Mouse (Mus musculus) kidney, adult 2 months (tissue): ENCODE measurements around the gene Vmn1r18.
"Not testable (repeated sequence)": the region's sequence is repeated elsewhere in the genome, so short reads cannot be mapped to it uniquely, and the experiment has no call there.

Experiments used
- CTCF ChIP-seq: fragments of 200-500 bp; conservative IDR thresholded peaks from 2 replicates; pipeline ENCODE4 v1.5.1; 2011; ENCODE audit warnings: low read depth, mild to moderate bottlenecking, control low read depth, low read length, moderate library complexity, mixed read lengths; ENCODE audit not compliant: insufficient read depth, insufficient read length
- POLR2A ChIP-seq: fragments of 200-500 bp; IDR thresholded peaks from one replicate; pipeline ENCODE4 v1.6.1; 2011; ENCODE audit warnings: low read depth, low read length, control low read depth

GRCm38 (mm10) chr6:57403480-57403879, 7.9 kb upstream of the Vmn1r18 start, which contains the start of gene Vmn1r19:
- not testable (repeated sequence) for TF ChIP-seq CTCF, POLR2A
